Mouse (Mus musculus) MEL (cell line): ENCODE data around the gene Maml2.

ENCODE experiments used
- BHLHE40 ChIP-seq: IDR thresholded peaks from 2 replicates; pipeline ENCODE4 v1.6.1; 2012; ENCODE audit warnings: low read depth, mild to moderate bottlenecking, inconsistent platforms, low read length, improper control_type of control experiment, borderline replicate concordance
- CTCF ChIP-seq, 3 experiments: IDR thresholded peaks in 2 of 3; conservative IDR thresholded peaks in 1 of 3; 2 replicates each; pipeline ENCODE4 v1.5.1; 2011 to 2012; ENCODE audit warnings: low read length in 3 of 3, low read depth in 2 of 3, mild to moderate bottlenecking in 2 of 3, improper control_type of control experiment in 1 of 3, inconsistent platforms in 1 of 3, mixed read lengths in 1 of 3, moderate library complexity in 1 of 3; ENCODE audit not compliant: control insufficient read depth in 1 of 3, insufficient read depth in 1 of 3, poor library complexity in 1 of 3, severe bottlenecking in 1 of 3
- HCFC1 ChIP-seq: IDR thresholded peaks from 2 replicates; pipeline ENCODE4 v1.6.1; 2012; ENCODE audit warnings: low read depth, mild to moderate bottlenecking, inconsistent platforms, low read length, improper control_type of control experiment, moderate library complexity
- RAD21 ChIP-seq: IDR thresholded peaks from 2 replicates; pipeline ENCODE4 v1.6.1; 2011; ENCODE audit warnings: mild to moderate bottlenecking, low read depth, low read length, improper control_type of control experiment
- RCOR1 ChIP-seq: IDR thresholded peaks from 2 replicates; pipeline ENCODE4 v1.6.1; 2012; ENCODE audit warnings: low read depth, mild to moderate bottlenecking, inconsistent platforms, low read length, improper control_type of control experiment
- TCF12 ChIP-seq: IDR thresholded peaks from 2 replicates; pipeline ENCODE4 v1.6.1; 2014; ENCODE audit warnings: low read depth, mild to moderate bottlenecking, inconsistent platforms, low read length, improper control_type of control experiment, moderate library complexity

GRCm38 (mm10) chr9:13297668-13298512, at the start of gene Maml2:
- peak; percentile 82 for TF ChIP-seq TCF12
- TF ChIP-seq CTCF (IDR thresholded peaks at IDR 0.05 in 2 of 3, conservative IDR thresholded peaks at IDR 0.05 in 1 of 3; ENCODE audit: control insufficient read depth in 1 of 3, insufficient read depth in 1 of 3, low read depth in 2 of 3, low read length in 3 of 3, poor library complexity in 1 of 3, severe bottlenecking in 1 of 3) = peak; percentile 31 to 56 (median 45); a peak in 5 of 6 replicates
- TF ChIP-seq RCOR1 = peak; percentile 33; the same call in 1 of the 2 replicates
- TF ChIP-seq BHLHE40 = peak; percentile 65; the same call in 1 of the 2 replicates
- peak; percentile 53 for TF ChIP-seq HCFC1
- TF ChIP-seq RAD21 = no peak; the same call in none of the 2 replicates
